Mouse (Mus musculus) adrenal gland, adult 2 months (tissue): Measurements from ENCODE around the gene Sult2a5. TPM values are rescaled to one million over a fixed set of nuclear protein-coding genes. Genes with fewer than 3 reads are reported as not detected.

Source experiments
- DNase-seq: peaks from one replicate; pipeline ENCODE4 v3.0.0; 2021
- long read RNA-seq: library from polyadenylated mRNA; stranded (forward); transcript quantifications from one replicate; pipeline ENCODE4 v2.0.0, GENCODE M21; 2021
- polyA plus RNA-seq: library from polyadenylated mRNA; depleted of rRNA; stranded (reverse); fragments of >200 nt; gene quantifications from 2 replicates; pipeline ENCODE4 v1.2.3, GENCODE M21; 2012; rRNA removed
- total RNA-seq, 2 experiments: library from RNA; stranded (reverse); gene quantifications; 2 replicates each; pipeline ENCODE4 v1.2.3; 2021

Gene Sult2a5
- total RNA-seq (not detected), polyA plus RNA-seq (not detected in 2 replicates)
- long read RNA-seq: 0 reads

- DNase-seq: no peak
Measured at GRCm38 (mm10) chr7:13623667-13624066, at the start of gene Sult2a5. Sult2a5 (plus strand) TSS chr7:13623967.

Other genes with a start within 250 kb of the Sult2a5 start
- gene Cabp5, start 225.8 kb upstream of the Sult2a5 start, total RNA-seq: not detected
- not detected in 2 replicates for gene Cabp5, start 225.8 kb upstream of the Sult2a5 start, polyA plus RNA-seq
- not detected for gene Bsph1, start 173.1 kb upstream of the Sult2a5 start, total RNA-seq
- not detected in 2 replicates for gene Bsph1, start 173.1 kb upstream of the Sult2a5 start, polyA plus RNA-seq
- gene Bsph2, start 52.9 kb upstream of the Sult2a5 start, total RNA-seq: not detected
- not detected in 2 replicates for gene Bsph2, start 52.9 kb upstream of the Sult2a5 start, polyA plus RNA-seq
- not detected for gene Sult2a2, start 109.5 kb downstream of the Sult2a5 start, total RNA-seq
- not detected in 2 replicates for gene Sult2a2, start 109.5 kb downstream of the Sult2a5 start, polyA plus RNA-seq
- under 1 TPM in 1 of 2 experiments, not detected in 1; 0.75 TPM for gene Sult2a1, start 213.4 kb downstream of the Sult2a5 start, total RNA-seq
- not detected in 2 replicates for gene Sult2a1, start 213.4 kb downstream of the Sult2a5 start, polyA plus RNA-seq